Mouse (Mus musculus) mouse trophoblast stem cell (cell line): ENCODE measurements around the gene Scnn1b.

ENCODE experiments used
- in situ Hi-C, 2 experiments: fragments of 300-500 bp; cut with MseI, MboI; formaldehyde crosslinking; loops; 2 replicates in 1 of 2; 3 replicates in 1 of 2; pipeline ENCODE4 v1.15.1; 2025

The Scnn1b gene

GRCm38 (mm10) chr7:121913944-121914343, 49.1 kb downstream of the Scnn1b start:
- in situ Hi-C loops: no loop called here

GRCm38 (mm10) chr7:121924361-121924760, 59.5 kb downstream of the Scnn1b start:
- in situ Hi-C loops: no loop called here

- in situ Hi-C loops: no loop called here
These were observed 63.0 kb downstream of the Scnn1b start for GRCm38 (mm10) chr7:121927882-121928281.

- in situ Hi-C loops: no loop called here
These were observed 66.4 kb downstream of the Scnn1b start for GRCm38 (mm10) chr7:121931246-121931645.

- in situ Hi-C loops: no loop called here
These were observed 68.8 kb downstream of the Scnn1b start for GRCm38 (mm10) chr7:121933675-121934074.

- in situ Hi-C loops: no loop called here
These were observed 69.5 kb downstream of the Scnn1b start for GRCm38 (mm10) chr7:121934346-121934745.

- in situ Hi-C loops: no loop called here
These were observed 71.3 kb downstream of the Scnn1b start for GRCm38 (mm10) chr7:121935906-121936794.

- in situ Hi-C loops: no loop called here
These were observed 72.2 kb downstream of the Scnn1b start for GRCm38 (mm10) chr7:121936861-121937630.

- in situ Hi-C loops: no loop called here
These were observed 73.5 kb downstream of the Scnn1b start for GRCm38 (mm10) chr7:121938124-121938891.

GRCm38 (mm10) chr7:121939244-121939643, 74.4 kb downstream of the Scnn1b start:
- in situ Hi-C loops: no loop called here

GRCm38 (mm10) chr7:121939729-121940128, 74.9 kb downstream of the Scnn1b start:
- in situ Hi-C loops: no loop called here

GRCm38 (mm10) chr7:121941016-121941415, 76.2 kb downstream of the Scnn1b start:
- in situ Hi-C loops: no loop called here

- in situ Hi-C loops: no loop called here
These were observed 76.8 kb downstream of the Scnn1b start for GRCm38 (mm10) chr7:121941640-121942039.

- in situ Hi-C loops: no loop called here
These were observed 77.5 kb downstream of the Scnn1b start for GRCm38 (mm10) chr7:121942371-121942770.

GRCm38 (mm10) chr7:121946196-121946595, 81.4 kb downstream of the Scnn1b start:
- in situ Hi-C loops: no loop called here

GRCm38 (mm10) chr7:121947513-121947912, 82.7 kb downstream of the Scnn1b start:
- in situ Hi-C loops: no loop called here

- in situ Hi-C loops: no loop called here
These were observed 90.2 kb downstream of the Scnn1b start for GRCm38 (mm10) chr7:121954891-121955669.

GRCm38 (mm10) chr7:121955802-121956201, 91.0 kb downstream of the Scnn1b start:
- in situ Hi-C loops: no loop called here

GRCm38 (mm10) chr7:121961913-121962570, 97.2 kb downstream of the Scnn1b start:
- in situ Hi-C loops: loop anchor here in 1 of 2 experiments (5.0 kb wide), 1 partner anchor 225 kb away; no protein-coding TSS in a partner anchor

GRCm38 (mm10) chr7:121962571-121962959, 97.7 kb downstream of the Scnn1b start:
- in situ Hi-C loops: loop anchor here in 1 of 2 experiments (5.0 kb wide), 1 partner anchor 225 kb away; no protein-coding TSS in a partner anchor
